Mouse (Mus musculus) stomach, embryonic 14.5 days (tissue): Measurements from ENCODE around the gene Trim40. TPM values are rescaled to one million over a fixed set of nuclear protein-coding genes. Genes with fewer than 3 reads are reported as not detected.

Experiments used
- ATAC-seq: fragments of 200-750 bp; cut with Nextera tagmentation; 2 replicates; pipeline ENCODE4 v1.8.0; 2017; ENCODE audit warnings: low read depth, moderate TSS enrichment; ENCODE audit not compliant: insufficient number of reproducible peaks, insufficient read depth, low FRiP score
- H3K27ac ChIP-seq: fragments of 300-500 bp; sonication (generic); 2 replicates; pipeline ENCODE4 v1.5.1; 2014; ENCODE audit warnings: mild to moderate bottlenecking, low read length, moderate library complexity, mixed read lengths
- H3K27me3 ChIP-seq: fragments of 300-500 bp; sonication (generic); 2 replicates; pipeline ENCODE4 v1.6.1; 2014; ENCODE audit warnings: low read length, control low read depth, mixed read lengths; ENCODE audit not compliant: control insufficient read depth, insufficient read depth
- H3K36me3 ChIP-seq: fragments of 300-500 bp; sonication (generic); 2 replicates; pipeline ENCODE4 v1.6.1; 2014; ENCODE audit warnings: mild to moderate bottlenecking, control low read depth, low read length, moderate library complexity, mixed read lengths; ENCODE audit not compliant: control insufficient read depth, insufficient read depth
- H3K4me1 ChIP-seq: fragments of 300-500 bp; sonication (generic); 2 replicates; pipeline ENCODE4 v1.6.1; 2014; ENCODE audit warnings: low read length, control low read depth, mixed read lengths; ENCODE audit not compliant: control insufficient read depth, insufficient read depth
- H3K4me2 ChIP-seq: fragments of 300-500 bp; sonication (generic); replicated peaks from 2 replicates; pipeline ENCODE4 v1.6.1; 2014; ENCODE audit warnings: low read depth, low read length, control low read depth
- H3K4me3 ChIP-seq: fragments of 300-500 bp; sonication (generic); 2 replicates; pipeline ENCODE4 v1.5.1; 2014; ENCODE audit warnings: low read depth, low read length, control low read depth
- H3K9ac ChIP-seq: fragments of 300-500 bp; sonication (generic); replicated peaks from 2 replicates; pipeline ENCODE4 v1.6.1; 2014; ENCODE audit warnings: low read depth, mild to moderate bottlenecking, control low read depth, low read length, moderate library complexity, mixed read lengths
- H3K9me3 ChIP-seq: fragments of 300-500 bp; sonication (generic); 2 replicates; pipeline ENCODE4 v1.6.1; 2016; ENCODE audit warnings: low read depth, low read length, control low read depth; ENCODE audit not compliant: control insufficient read depth
- WGBS: fragments of 180-500 bp; shearing (Covaris S2); extraction: QIAGEN DNeasy Blood & Tissue Kit; methylation state at CpG from one replicate; pipeline ENCODE4 v1.1.7; 2014; 5-methylcytosine and 5-hydroxymethylcytosine counted together
- polyA plus RNA-seq: library from polyadenylated mRNA; unstranded; fragments of >200 nt; fragmentation: Nextera tagmentation; extraction: Ambion mirVana; gene quantifications from 2 replicates; pipeline ENCODE4 v1.2.1, GENCODE M21; 2014

The Trim40 gene
- polyA plus RNA-seq, 1 experiment from 2014 or later = not detected

DNA sequence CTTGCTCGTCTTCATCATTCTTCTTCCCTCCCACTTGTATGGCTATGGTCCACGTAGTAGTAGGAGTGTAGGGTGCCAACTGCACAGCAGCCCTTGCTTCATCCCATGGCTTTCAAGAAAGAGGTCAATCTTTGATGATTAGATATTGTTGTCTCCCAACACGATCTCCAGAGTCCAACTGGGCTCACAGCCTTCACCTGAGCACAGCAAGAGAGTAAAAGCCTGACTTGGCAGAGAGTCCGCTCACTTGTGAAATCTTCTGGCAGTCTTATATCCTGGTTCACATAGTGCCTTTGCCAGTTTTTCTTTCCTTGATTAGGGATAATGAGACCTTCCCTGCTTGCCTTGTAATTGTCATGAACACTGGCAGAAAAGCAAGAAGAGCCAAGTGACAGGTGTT lies 33.7 kb downstream of the Trim40 start:
- Histone ChIP-seq H3K9ac (no peak overlapping the region), H3K27ac (no peak overlapping the region), H3K4me2 (no peak overlapping the region), H3K4me3 (no peak overlapping the region), H3K36me3 (peaks cover 32% of the 10 kb centered on the region), H3K9me3 (no peaks in the 10 kb centered on the region), H3K4me1 (no peaks in the 10 kb centered on the region), H3K27me3 (no peaks in the 10 kb centered on the region)
- ATAC-seq = no peak
- WGBS = 98% methylated on average over 4 of the region's 4 CpGs

- Histone ChIP-seq H3K9me3 (no peaks in the 10 kb centered on the region), H3K36me3 (peaks cover 32% of the 10 kb centered on the region), H3K4me3 (no peak overlapping the region), H3K4me2 (no peak overlapping the region), H3K4me1 (no peaks in the 10 kb centered on the region), H3K27me3 (no peaks in the 10 kb centered on the region), H3K27ac (no peak overlapping the region), H3K9ac (no peak overlapping the region)
- ATAC-seq = no peak
- WGBS = 93% methylated on average over 3 of the region's 3 CpGs
Observed at GRCm38 (mm10) chr17:36855484-36855883, 34.4 kb downstream of the Trim40 start.

- Histone ChIP-seq H3K4me1 (no peaks in the 10 kb centered on the region), H3K36me3 (peaks cover 20% of the 10 kb centered on the region), H3K9me3 (no peaks in the 10 kb centered on the region), H3K4me2 (no peak overlapping the region), H3K4me3 (no peak overlapping the region), H3K9ac (no peak overlapping the region), H3K27me3 (no peaks in the 10 kb centered on the region), H3K27ac (no peak overlapping the region)
- 0 out of 2 replicates have a peak, but pooled peaks have one; percentile 44 for ATAC-seq
- WGBS = 75% methylated on average over 5 of the region's 5 CpGs
Observed at GRCm38 (mm10) chr17:36851627-36852026, 38.3 kb downstream of the Trim40 start.

GRCm38 (mm10) chr17:36851200-36851599 lies 38.7 kb downstream of the Trim40 start:
- Histone ChIP-seq H3K4me1 (no peaks in the 10 kb centered on the region), H3K4me3 (no peak overlapping the region), H3K27ac (no peak overlapping the region), H3K36me3 (peaks cover 17% of the 10 kb centered on the region), H3K4me2 (no peak overlapping the region), H3K27me3 (no peaks in the 10 kb centered on the region), H3K9ac (no peak overlapping the region), H3K9me3 (no peaks in the 10 kb centered on the region)
- 62% methylated on average over 5 of the region's 5 CpGs for WGBS
- no peak for ATAC-seq

GRCm38 (mm10) chr17:36849992-36850391 lies 39.9 kb downstream of the Trim40 start:
- Histone ChIP-seq H3K4me1 (no peaks in the 10 kb centered on the region), H3K9me3 (no peaks in the 10 kb centered on the region), H3K9ac (no peak overlapping the region), H3K27me3 (no peaks in the 10 kb centered on the region), H3K4me3 (no peak overlapping the region), H3K4me2 (no peak overlapping the region), H3K36me3 (peaks cover 13% of the 10 kb centered on the region; the same call in 1 of the 2 replicates), H3K27ac (no peak overlapping the region)
- ATAC-seq = peak; percentile 21; the same call in 1 of the 2 replicates
- WGBS = 79% methylated on average over 2 of the region's 2 CpGs

DNA sequence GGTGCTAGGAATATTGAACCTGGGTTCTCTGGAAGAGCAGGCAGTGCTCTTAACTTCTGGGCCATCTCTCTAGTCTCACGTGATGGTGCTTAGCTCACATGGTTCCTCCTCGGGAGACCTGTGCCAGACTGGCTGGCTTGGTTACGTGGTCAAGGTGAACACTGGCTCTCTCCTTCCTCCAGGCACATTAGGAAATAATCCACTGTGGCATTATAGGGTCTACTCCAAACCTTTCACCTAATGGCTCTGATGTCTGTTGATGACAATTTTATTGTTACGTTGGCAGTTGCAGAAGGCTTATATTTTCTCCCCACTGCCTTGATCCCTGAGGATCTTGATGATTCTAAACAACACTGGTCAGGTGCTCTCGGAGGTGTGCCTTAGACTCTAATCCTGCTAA lies 41.0 kb downstream of the Trim40 start:
- H3K27me3 ChIP-seq = no peaks in the 10 kb centered on the region
- no peaks in the 10 kb centered on the region for H3K4me1 ChIP-seq
- H3K36me3 ChIP-seq = peaks cover 8% of the 10 kb centered on the region; the same call in 1 of the 2 replicates
- ATAC-seq = no peak
- H3K4me3 ChIP-seq = no peak overlapping the region
- H3K4me2 ChIP-seq = no peak overlapping the region
- 83% methylated on average over 5 of the region's 5 CpGs for WGBS
- H3K27ac ChIP-seq = no peak overlapping the region
- H3K9ac ChIP-seq = no peak overlapping the region
- no peaks in the 10 kb centered on the region for H3K9me3 ChIP-seq

DNA sequence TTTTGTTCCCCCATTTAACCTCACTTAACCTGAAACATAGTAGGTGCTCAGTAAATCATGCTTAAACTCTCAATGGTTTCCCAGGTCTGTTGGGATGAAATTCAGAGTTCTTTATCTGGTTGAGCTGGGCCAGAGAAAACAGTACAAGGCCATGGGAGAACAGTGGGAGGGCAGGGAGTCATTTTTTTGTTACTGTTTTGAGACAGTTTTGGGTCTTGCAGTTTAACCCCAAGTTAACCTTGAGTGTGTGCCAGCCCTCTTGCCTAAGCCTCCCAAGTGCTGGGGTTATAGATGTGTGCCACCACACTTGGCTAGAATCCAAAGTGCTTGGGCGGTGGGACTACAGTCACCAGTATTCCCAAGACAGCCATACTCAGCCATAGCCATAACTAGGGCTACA lies 45.2 kb downstream of the Trim40 start:
- Histone ChIP-seq H3K36me3 (0 out of 2 replicates have a peak, but pooled peaks cover 3% of the 10 kb centered on the region), H3K27me3 (no peaks in the 10 kb centered on the region), H3K4me2 (no peak overlapping the region), H3K4me3 (no peak overlapping the region), H3K9ac (no peak overlapping the region), H3K4me1 (no peaks in the 10 kb centered on the region), H3K9me3 (no peaks in the 10 kb centered on the region), H3K27ac (no peak overlapping the region)
- ATAC-seq = no peak
- 64% methylated on average over 1 of the region's 1 CpGs for WGBS

GRCm38 (mm10) chr17:36844286-36844719 lies 45.6 kb downstream of the Trim40 start:
- H3K27me3 ChIP-seq = no peaks in the 10 kb centered on the region
- no peak overlapping the region for H3K4me2 ChIP-seq
- no peak for ATAC-seq
- no peaks in the 10 kb centered on the region for H3K9me3 ChIP-seq
- H3K4me1 ChIP-seq = no peaks in the 10 kb centered on the region
- no peak overlapping the region for H3K27ac ChIP-seq
- H3K9ac ChIP-seq = no peak overlapping the region
- 0 out of 2 replicates have a peak, but pooled peaks cover 3% of the 10 kb centered on the region for H3K36me3 ChIP-seq
- H3K4me3 ChIP-seq = no peak overlapping the region

- 85% methylated on average over 7 of the region's 7 CpGs for WGBS
- Histone ChIP-seq H3K27ac (no peak overlapping the region), H3K9me3 (no peaks in the 10 kb centered on the region), H3K9ac (no peak overlapping the region), H3K36me3 (0 out of 2 replicates have a peak, but pooled peaks cover 3% of the 10 kb centered on the region), H3K27me3 (no peaks in the 10 kb centered on the region), H3K4me3 (no peak overlapping the region), H3K4me2 (no peak overlapping the region), H3K4me1 (no peaks in the 10 kb centered on the region)
- no peak for ATAC-seq
Observed at GRCm38 (mm10) chr17:36843696-36844095, 46.2 kb downstream of the Trim40 start.
